Mouse (Mus musculus) MN1 (cell line): Measurements from ENCODE around the gene Ptk6.
"Not testable (repeated sequence)": the region's sequence is repeated elsewhere in the genome, so short reads cannot be mapped to it uniquely, and the experiment has no call there.

Experiments
- DNase-seq: peaks from one replicate; pipeline ENCODE4 v3.0.0-alpha.2; 2016; ENCODE audit warnings: low spot score

Gene Ptk6

GRCm38 (mm10) chr2:181219538-181220216 lies 17.1 kb upstream of the Ptk6 start, which contains the start of gene Fndc11:
TSS of gene Fndc11 (plus strand) at chr2:181220013.
- peak; percentile 92 for DNase-seq

DNA sequence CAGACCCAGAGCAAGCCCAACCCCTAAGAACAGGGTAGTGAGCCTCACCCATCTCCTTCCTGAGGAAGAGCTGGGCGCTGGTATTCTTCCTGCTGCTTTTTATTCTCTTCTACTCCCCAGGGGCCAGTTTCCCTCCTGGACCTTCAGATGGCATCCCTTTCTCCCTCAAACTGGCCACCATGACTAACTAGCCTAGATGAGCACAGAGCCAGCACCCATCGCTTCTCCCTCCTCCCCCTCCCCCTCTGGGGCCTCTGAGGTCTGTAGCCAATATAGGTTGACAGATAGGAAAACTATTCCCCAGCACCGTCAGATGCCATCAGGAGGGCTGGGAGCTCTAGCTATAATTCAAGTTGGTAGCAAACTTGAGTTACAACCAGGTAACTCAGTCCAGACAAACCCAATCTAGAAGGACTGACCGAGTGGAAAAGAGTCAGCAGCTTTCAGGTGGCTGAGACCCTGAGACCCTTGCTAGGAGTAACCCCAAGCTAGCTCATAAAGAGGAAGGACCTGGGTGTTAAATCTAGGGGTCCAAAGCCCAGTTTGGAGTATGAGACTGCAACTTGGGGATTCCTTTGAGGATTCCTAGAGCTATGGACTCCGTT lies 16.4 kb upstream of the Ptk6 start:
- peak; percentile 32 for DNase-seq

DNA sequence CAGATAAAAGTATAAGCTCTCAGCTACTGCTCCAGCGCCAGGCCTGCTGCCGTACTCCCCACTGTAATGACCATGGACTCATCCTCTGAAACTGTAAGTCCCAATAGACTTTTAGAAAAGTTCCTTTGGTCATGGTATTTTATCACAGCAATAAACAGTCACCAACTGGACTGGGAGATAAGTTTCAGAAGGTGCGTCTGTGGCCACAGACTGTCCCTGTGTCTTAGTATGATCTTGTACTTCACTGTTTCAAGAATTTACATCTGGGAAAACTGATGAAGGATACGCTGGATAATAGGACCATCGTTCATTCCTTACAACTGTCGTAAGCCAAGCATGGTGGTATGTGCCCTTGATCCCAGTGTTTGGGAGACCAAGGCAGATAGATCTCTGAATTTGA lies 13.4 kb upstream of the Ptk6 start:
- no peak for DNase-seq

GRCm38 (mm10) chr2:181213021-181213445 lies 10.4 kb upstream of the Ptk6 start, which contains the start of gene Srms:
TSS of gene Srms (minus strand) at chr2:181213185.
- no peak for DNase-seq

- DNase-seq = no peak
Measured at GRCm38 (mm10) chr2:181212389-181213020, 9.9 kb upstream of the Ptk6 start.

- no peak for DNase-seq
Measured at GRCm38 (mm10) chr2:181206118-181206517, 3.5 kb upstream of the Ptk6 start.

- no peak for DNase-seq
Measured at GRCm38 (mm10) chr2:181205678-181206077, 3.1 kb upstream of the Ptk6 start.

DNA sequence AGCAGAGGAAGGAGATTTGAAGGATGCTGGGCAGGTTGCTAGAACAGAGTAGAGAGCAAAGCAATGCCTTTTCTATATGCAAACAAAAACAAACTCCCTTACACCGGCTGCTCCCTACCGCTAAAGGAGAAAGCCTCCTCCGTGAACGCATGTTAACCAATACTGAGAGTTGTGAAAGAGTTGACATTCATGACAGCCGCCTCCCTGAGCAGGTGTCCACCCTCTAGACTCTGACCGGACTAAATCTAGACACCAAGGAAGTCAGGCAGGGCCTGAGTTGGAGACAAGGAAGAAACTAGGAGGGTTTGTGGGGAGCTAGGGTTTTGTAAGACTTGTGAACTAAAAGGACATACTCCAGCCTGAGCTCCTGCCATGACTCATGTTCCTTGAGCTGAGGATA lies 297 bp upstream of the Ptk6 start:
- no peak for DNase-seq

- DNase-seq = no peak
Measured at GRCm38 (mm10) chr2:181201606-181202005, 983 bp downstream of the Ptk6 start.

DNA sequence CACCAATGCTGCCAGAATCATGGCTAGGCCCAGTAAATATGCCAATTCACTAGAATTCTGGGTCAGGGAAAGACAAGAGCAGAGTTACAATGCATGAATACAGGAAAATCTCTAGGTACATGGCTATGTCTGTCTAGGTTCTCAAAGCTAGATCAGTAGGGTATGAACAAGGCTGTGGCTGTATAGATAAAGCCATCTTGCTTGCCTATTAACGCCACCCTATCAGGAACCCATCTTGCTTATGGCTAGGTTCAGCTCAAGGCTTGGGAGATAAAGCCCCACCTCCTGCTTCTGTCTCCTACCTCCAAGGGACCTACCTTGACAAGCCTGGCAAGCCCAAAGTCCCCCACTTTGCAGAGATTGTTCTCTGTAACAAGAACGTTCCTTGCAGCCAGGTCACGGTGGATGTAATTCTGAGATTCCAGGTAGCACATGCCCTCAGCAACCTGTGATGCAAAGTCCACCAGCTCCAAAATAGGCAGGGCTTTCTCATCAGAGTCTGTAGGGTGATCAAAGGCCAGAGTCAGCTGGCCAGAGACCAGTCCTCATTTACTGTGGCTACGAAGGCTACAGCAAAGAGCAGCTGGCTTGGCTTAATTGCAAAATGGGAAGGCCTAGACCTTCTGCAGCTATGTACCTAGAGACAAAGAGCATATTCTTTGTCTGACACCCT lies 5.8 kb downstream of the Ptk6 start:
- no peak for DNase-seq

GRCm38 (mm10) chr2:181193044-181193443 lies 9.5 kb downstream of the Ptk6 start:
- no peak for DNase-seq

GRCm38 (mm10) chr2:181191936-181192335 lies 10.7 kb downstream of the Ptk6 start:
- no peak for DNase-seq

GRCm38 (mm10) chr2:181191385-181191784 lies 11.2 kb downstream of the Ptk6 start:
- DNase-seq = not testable (repeated sequence)

DNA sequence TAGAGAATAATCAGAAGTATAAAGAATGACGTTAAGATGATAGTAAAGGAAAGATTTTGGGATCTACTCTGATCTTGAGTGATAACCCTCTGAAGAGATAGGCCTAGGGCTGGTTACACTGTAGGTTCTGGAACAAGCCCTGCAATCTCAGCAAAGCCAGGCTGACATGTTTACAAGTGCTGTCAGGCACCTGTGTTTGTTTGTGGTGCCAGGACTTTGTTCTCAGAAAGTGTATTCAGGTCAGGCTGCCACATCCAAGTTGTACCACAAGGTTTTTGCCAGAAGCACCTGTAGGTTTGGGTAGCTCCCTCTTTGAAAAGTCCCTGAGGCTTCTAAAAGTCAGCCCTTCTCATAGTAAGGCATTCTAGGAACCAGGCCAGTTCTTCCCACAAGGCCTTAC lies 13.3 kb downstream of the Ptk6 start:
- no peak for DNase-seq

DNA sequence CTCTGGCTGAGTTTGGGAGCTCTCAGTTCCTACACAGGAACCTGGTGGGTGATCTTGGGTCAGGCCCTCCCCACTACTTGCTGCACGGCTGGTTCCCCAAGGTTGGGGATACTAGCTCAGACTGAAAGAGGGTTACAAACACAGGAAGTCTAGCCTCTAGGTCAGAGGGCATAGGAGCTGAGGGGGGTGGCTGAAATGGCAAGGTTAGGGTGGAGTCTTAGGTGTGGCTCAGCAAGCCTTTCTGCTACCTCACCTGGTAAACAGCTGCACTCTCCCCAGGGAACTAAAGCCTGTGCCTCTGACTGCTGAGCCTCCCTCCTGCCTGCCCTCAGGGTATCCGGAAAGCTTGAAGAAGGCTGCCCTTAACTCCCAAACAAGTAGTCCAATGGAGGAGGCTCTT lies 13.9 kb downstream of the Ptk6 start:
- no peak for DNase-seq

- DNase-seq = peak; percentile 95
Measured at GRCm38 (mm10) chr2:181187121-181188000, 15.2 kb downstream of the Ptk6 start, which contains the start of gene Ppdpf. TSS of gene Ppdpf (plus strand) at chr2:181187247.

- peak; percentile 95 for DNase-seq
Measured at GRCm38 (mm10) chr2:181186635-181187034, 16.0 kb downstream of the Ptk6 start.

DNA sequence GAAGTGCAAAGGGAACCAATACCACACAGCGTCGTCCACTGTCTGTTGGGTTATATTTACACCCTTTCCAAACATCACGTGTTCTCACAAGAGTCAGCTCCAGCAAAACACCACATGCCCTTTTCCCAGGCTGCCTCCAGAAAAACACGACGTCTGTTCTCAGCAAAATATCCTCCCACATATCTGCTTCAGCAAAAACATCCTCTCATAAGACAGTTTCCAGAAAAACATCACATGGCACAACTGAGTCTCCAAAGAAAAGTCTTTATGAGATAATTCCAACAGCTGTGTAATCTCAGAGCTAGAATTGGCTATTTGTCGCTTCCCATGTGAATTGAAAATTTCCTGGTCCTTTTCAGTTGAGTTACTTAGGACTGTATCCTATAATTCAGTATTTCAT lies 21.7 kb downstream of the Ptk6 start:
- DNase-seq = no peak

DNA sequence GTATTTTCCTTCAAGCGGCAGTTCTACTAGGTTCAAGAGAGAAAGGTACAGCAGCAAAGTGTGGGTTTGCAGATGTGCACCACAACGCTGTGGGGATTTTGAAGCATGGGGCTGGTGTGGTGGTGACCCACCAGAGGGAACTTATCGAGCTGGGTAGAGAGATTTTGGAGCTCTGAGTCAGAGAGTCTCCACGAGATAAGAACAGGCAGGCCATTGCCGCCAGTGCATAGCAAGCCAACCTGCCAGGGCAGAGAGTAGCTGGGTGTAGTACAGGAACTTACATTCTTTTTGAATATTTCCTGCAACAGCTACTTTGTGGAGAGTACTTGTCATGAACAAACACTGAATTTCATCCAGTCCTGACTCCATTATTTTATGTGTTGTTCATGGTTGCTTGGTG lies 24.1 kb downstream of the Ptk6 start:
- DNase-seq = no peak

GRCm38 (mm10) chr2:181178015-181178414 lies 24.6 kb downstream of the Ptk6 start:
- no peak for DNase-seq

DNA sequence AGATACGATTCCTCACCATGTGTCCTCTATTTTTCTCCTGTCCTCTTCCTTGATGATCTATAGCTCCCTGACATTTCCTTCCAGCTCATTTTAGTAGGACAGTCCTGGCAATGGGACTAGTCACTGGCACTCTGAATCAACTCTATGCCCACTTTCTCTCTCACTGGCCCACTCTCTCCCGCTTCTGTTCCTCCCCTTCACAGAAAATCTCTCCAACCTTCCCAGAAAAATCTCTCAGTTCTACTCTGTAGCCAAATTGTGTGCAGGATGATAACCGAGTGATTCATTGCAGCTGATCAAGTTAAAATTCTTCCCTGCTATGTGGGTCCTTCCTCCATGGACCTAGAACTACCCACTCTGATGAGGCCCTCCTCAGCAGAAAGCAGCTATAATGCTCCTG lies 27.9 kb downstream of the Ptk6 start:
- no peak for DNase-seq

- DNase-seq = no peak
Measured at GRCm38 (mm10) chr2:181166469-181166868, 36.1 kb downstream of the Ptk6 start.
